Mouse (Mus musculus) CH12.LX (cell line): ENCODE measurements around the gene Lrtm2.

Experiments used
- BHLHE40 ChIP-seq: IDR thresholded peaks from 2 replicates; pipeline ENCODE4 v1.6.1; 2011; ENCODE audit warnings: mild to moderate bottlenecking, low read depth, low read length, improper control_type of control experiment
- CTCF ChIP-seq, 2 experiments: IDR thresholded peaks in 1 of 2; conservative IDR thresholded peaks in 1 of 2; 2 replicates each; pipeline ENCODE4 v1.5.1; 2011 to 2012; ENCODE audit warnings: low read depth in 2 of 2, low read length in 2 of 2, improper control_type of control experiment in 1 of 2, inconsistent platforms in 1 of 2, mild to moderate bottlenecking in 1 of 2, moderate library complexity in 1 of 2
- EP300 ChIP-seq: IDR thresholded peaks from 2 replicates; pipeline ENCODE4 v1.6.1; 2011; ENCODE audit warnings: low read length, improper control_type of control experiment
- GABPA ChIP-seq: IDR thresholded peaks from 2 replicates; pipeline ENCODE4 v1.6.1; 2012; ENCODE audit warnings: low read depth, low read length, improper control_type of control experiment, inconsistent platforms; ENCODE audit not compliant: insufficient replicate concordance
- MEF2A ChIP-seq: IDR thresholded peaks from 2 replicates; pipeline ENCODE4 v1.6.1; 2014; ENCODE audit warnings: low read depth, mild to moderate bottlenecking, inconsistent platforms, low read length, improper control_type of control experiment, borderline replicate concordance
- MXI1 ChIP-seq: IDR thresholded peaks from 2 replicates; pipeline ENCODE4 v1.6.1; 2011; ENCODE audit warnings: mild to moderate bottlenecking, low read depth, low read length, improper control_type of control experiment
- MYC ChIP-seq: IDR thresholded peaks from 2 replicates; pipeline ENCODE4 v1.6.1; 2011; ENCODE audit warnings: low read depth, mild to moderate bottlenecking, improper control_type of control experiment, low read length
- POLR2A ChIP-seq: IDR thresholded peaks from 2 replicates; pipeline ENCODE4 v1.6.1; 2011; ENCODE audit warnings: low read depth, mild to moderate bottlenecking, improper control_type of control experiment, low read length
- RAD21 ChIP-seq: IDR thresholded peaks from 2 replicates; pipeline ENCODE4 v1.6.1; 2011; ENCODE audit warnings: low read depth, mild to moderate bottlenecking, low read length, improper control_type of control experiment, moderate library complexity
- SMC3 ChIP-seq: IDR thresholded peaks from 2 replicates; pipeline ENCODE4 v1.6.1; 2011; ENCODE audit warnings: low read depth, low read length, improper control_type of control experiment
- TCF12 ChIP-seq: IDR thresholded peaks from 2 replicates; pipeline ENCODE4 v1.6.1; 2014; ENCODE audit warnings: low read depth, mild to moderate bottlenecking, inconsistent platforms, low read length, improper control_type of control experiment
- USF1 ChIP-seq: IDR thresholded peaks from 2 replicates; pipeline ENCODE4 v1.6.1; 2014; ENCODE audit warnings: low read depth, mild to moderate bottlenecking, inconsistent platforms, low read length, improper control_type of control experiment
- ZKSCAN1 ChIP-seq: IDR thresholded peaks from 2 replicates; pipeline ENCODE4 v1.6.1; 2012; ENCODE audit warnings: low read depth, inconsistent platforms, low read length, improper control_type of control experiment, borderline replicate concordance

DNA sequence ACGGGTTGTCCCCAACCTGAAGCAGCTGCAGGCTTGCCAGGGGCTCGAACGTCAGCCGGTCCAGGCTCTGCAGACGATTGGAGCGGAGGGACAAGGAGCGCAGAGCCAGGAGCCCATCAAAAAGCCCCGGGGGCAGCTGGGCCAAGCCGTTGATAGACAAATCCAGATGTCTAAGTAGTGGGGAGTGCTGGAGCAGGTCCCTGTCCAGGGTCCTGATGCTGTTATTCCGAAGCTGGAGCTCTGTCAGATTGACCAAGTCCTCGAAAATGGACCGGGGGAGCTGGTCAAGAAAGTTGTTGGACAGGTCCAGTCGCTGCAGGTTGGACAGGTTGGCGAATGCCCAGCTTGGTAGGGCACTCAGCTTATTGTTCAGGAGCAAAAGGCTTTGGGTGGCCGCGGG, 10.1 kb downstream of the Lrtm2 start:
- TF ChIP-seq MYC (no peak), GABPA (no peak), USF1 (no peak), BHLHE40 (no peak), POLR2A (no peak), CTCF (conservative IDR thresholded peaks at IDR 0.05 in 1 of 2, IDR thresholded peaks at IDR 0.05 in 1 of 2; ENCODE audit: low read depth in 2 of 2, low read length in 2 of 2) (no peak), RAD21 (no peak), EP300 (no peak), MXI1 (no peak), MEF2A (no peak), SMC3 (no peak), TCF12 (no peak), ZKSCAN1 (no peak)
